Mouse (Mus musculus) CH12.LX (cell line): ENCODE measurements around the gene Aurkc. TPM values are rescaled to one million over a fixed set of nuclear protein-coding genes. Genes with fewer than 3 reads are reported as not detected.
"Not testable (repeated sequence)": the region's sequence is repeated elsewhere in the genome, so short reads cannot be mapped to it uniquely, and the experiment has no call there.

Source experiments
- DNase-seq: peaks from one replicate; pipeline ENCODE4 v3.0.0-alpha.2; 2013; ENCODE audit errors: extremely low read depth
- H3K27ac ChIP-seq: 2 replicates; pipeline ENCODE4 v1.5.1; 2012; ENCODE audit warnings: low read depth, mild to moderate bottlenecking, control low read depth, moderate library complexity; ENCODE audit not compliant: insufficient read depth
- H3K27me3 ChIP-seq: replicated peaks from 2 replicates; pipeline ENCODE3; 2012; ENCODE audit warnings: inconsistent platforms
- H3K36me3 ChIP-seq, 2 experiments: replicated peaks in 1 of 2; 2 replicates each; pipeline versions ENCODE3 to v1.6.1; 2012; ENCODE audit warnings: inconsistent platforms in 1 of 2, low read length in 1 of 2, mild to moderate bottlenecking in 1 of 2, mixed read lengths in 1 of 2, moderate library complexity in 1 of 2; ENCODE audit not compliant: control insufficient read depth in 1 of 2, insufficient read depth in 1 of 2
- H3K4me1 ChIP-seq, 2 experiments: 2 replicates each; pipeline ENCODE4 v1.6.1; 2012; ENCODE audit warnings: inconsistent platforms in 1 of 2, moderate library complexity in 1 of 2; ENCODE audit not compliant: insufficient read depth in 2 of 2, control insufficient read depth in 1 of 2
- H3K4me2 ChIP-seq: 2 replicates; pipeline ENCODE4 v1.6.1; 2012; ENCODE audit warnings: low read depth, mild to moderate bottlenecking, control low read depth; ENCODE audit not compliant: poor library complexity, insufficient read depth, severe bottlenecking
- H3K4me3 ChIP-seq, 3 experiments: fragments of 150-350 bp in 1 of 3; sonication (generic) in 1 of 3; replicated peaks in 1 of 3; 2 replicates each; pipeline versions ENCODE3 to v1.5.1; 2011 to 2012; ENCODE audit warnings: low read depth in 2 of 3, low read length in 2 of 3, mild to moderate bottlenecking in 2 of 3, moderate library complexity in 2 of 3, control low read depth in 1 of 3, improper control_type of control experiment in 1 of 3, inconsistent platforms in 1 of 3, mixed read lengths in 1 of 3; ENCODE audit not compliant: poor library complexity in 1 of 3
- H3K79me2 ChIP-seq: replicated peaks from 2 replicates; pipeline ENCODE4 v1.6.1; 2012; ENCODE audit warnings: mild to moderate bottlenecking, moderate library complexity; ENCODE audit not compliant: control insufficient read depth, poor library complexity, insufficient read depth, severe bottlenecking; ENCODE audit errors: extremely low read depth
- H3K9ac ChIP-seq: 2 replicates; pipeline ENCODE4 v1.6.1; 2012; ENCODE audit warnings: low read depth, mild to moderate bottlenecking, control low read depth, moderate library complexity; ENCODE audit not compliant: insufficient read depth
- H3K9me3 ChIP-seq: replicated peaks from 2 replicates; pipeline ENCODE3; 2012; ENCODE audit warnings: low read length, inconsistent platforms, mixed read lengths
- CTCF ChIP-seq, 2 experiments: IDR thresholded peaks in 1 of 2; conservative IDR thresholded peaks in 1 of 2; 2 replicates each; pipeline ENCODE4 v1.5.1; 2011 to 2012; ENCODE audit warnings: low read depth in 2 of 2, low read length in 2 of 2, improper control_type of control experiment in 1 of 2, inconsistent platforms in 1 of 2, mild to moderate bottlenecking in 1 of 2, moderate library complexity in 1 of 2
- MAFK ChIP-seq: IDR thresholded peaks from 2 replicates; pipeline ENCODE4 v1.6.1; 2011; ENCODE audit warnings: low read length, improper control_type of control experiment; ENCODE audit not compliant: insufficient replicate concordance
- MXI1 ChIP-seq: IDR thresholded peaks from 2 replicates; pipeline ENCODE4 v1.6.1; 2011; ENCODE audit warnings: mild to moderate bottlenecking, low read depth, low read length, improper control_type of control experiment
- MYC ChIP-seq: IDR thresholded peaks from 2 replicates; pipeline ENCODE4 v1.6.1; 2011; ENCODE audit warnings: low read depth, mild to moderate bottlenecking, improper control_type of control experiment, low read length
- NRF1 ChIP-seq: IDR thresholded peaks from 2 replicates; pipeline ENCODE4 v1.6.1; 2014; ENCODE audit warnings: low read depth, mild to moderate bottlenecking, inconsistent platforms, low read length, improper control_type of control experiment, moderate library complexity
- RAD21 ChIP-seq: IDR thresholded peaks from 2 replicates; pipeline ENCODE4 v1.6.1; 2011; ENCODE audit warnings: low read depth, mild to moderate bottlenecking, low read length, improper control_type of control experiment, moderate library complexity
- SMC3 ChIP-seq: IDR thresholded peaks from 2 replicates; pipeline ENCODE4 v1.6.1; 2011; ENCODE audit warnings: low read depth, low read length, improper control_type of control experiment
- UBTF ChIP-seq: IDR thresholded peaks from 2 replicates; pipeline ENCODE4 v1.6.1; 2012; ENCODE audit warnings: low read depth, mild to moderate bottlenecking, inconsistent platforms, low read length, improper control_type of control experiment, moderate library complexity
- USF2 ChIP-seq: conservative IDR thresholded peaks from 2 replicates; pipeline ENCODE4 v1.6.1; 2011; ENCODE audit warnings: low read depth, low read length, improper control_type of control experiment
- ZKSCAN1 ChIP-seq: IDR thresholded peaks from 2 replicates; pipeline ENCODE4 v1.6.1; 2012; ENCODE audit warnings: low read depth, inconsistent platforms, low read length, improper control_type of control experiment, borderline replicate concordance
- ZMIZ1 ChIP-seq: IDR thresholded peaks from 2 replicates; pipeline ENCODE4 v1.6.1; 2012; ENCODE audit warnings: low read depth, mild to moderate bottlenecking, inconsistent platforms, low read length, improper control_type of control experiment
- ZNF384 ChIP-seq: IDR thresholded peaks from 2 replicates; pipeline ENCODE4 v1.6.1; 2012; ENCODE audit warnings: low read depth, low read length, improper control_type of control experiment, inconsistent platforms
- dilution Hi-C: fragments of 300-500 bp; cut with MboI; formaldehyde crosslinking; loops from 2 replicates; pipeline ENCODE4 v1.14.3; 2020; ENCODE audit warnings: low sequenced_read_pairs; ENCODE audit not compliant: extremely low pct_unique_long_range_greater_than_20kb, extremely low pct_ligation_motif_present
- in situ Hi-C: fragments of 300-500 bp; cut with MboI; formaldehyde crosslinking; loops from 3 replicates; pipeline ENCODE4 v1.14.3; 2019; ENCODE audit warnings: low sequenced_read_pairs, low pct_ligation_motif_present, low pct_unique_long_range_greater_than_20kb, mixed read lengths
- polyA plus RNA-seq: library from polyadenylated mRNA; unstranded; fragments of >175 nt; gene quantifications from 2 replicates; pipeline ENCODE4 v1.2.1, GENCODE M21; 2012; ENCODE audit warnings: low read depth; ENCODE audit not compliant: insufficient read length
- total RNA-seq, 2 experiments: library from RNA; depleted of rRNA; stranded (reverse); fragments of 300-350 nt in 1 of 2; fragments of >200 nt in 1 of 2; gene quantifications; 2 replicates each; pipeline ENCODE4 v1.2.3; 2012 to 2014

Gene Aurkc
- total and polyA plus RNA-seq, 3 experiments = 0.21 to 0.50 TPM; not detected in 1

DNA sequence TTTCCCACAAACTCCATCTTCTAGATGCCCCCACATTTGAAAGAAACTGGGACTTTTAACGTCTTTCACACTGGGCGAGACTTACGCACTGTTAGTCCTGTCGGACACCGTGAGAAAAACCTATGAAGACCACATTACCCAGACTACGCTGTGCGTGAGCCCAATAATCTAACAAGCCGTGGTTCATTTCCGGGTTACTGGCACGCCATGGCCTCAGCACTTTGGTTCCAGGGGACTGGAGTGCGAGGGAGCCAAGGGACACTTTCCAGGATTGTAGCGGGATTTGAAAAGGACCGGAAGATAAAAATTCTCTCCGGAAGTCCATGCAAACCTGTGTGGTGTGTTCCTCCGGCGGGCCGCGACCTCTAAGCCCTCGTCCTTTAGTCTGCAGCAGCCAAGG lies 18.2 kb upstream of the Aurkc start:
- peaks cover 39% of the 10 kb centered on the region for H3K9me3 ChIP-seq
- H3K36me3 ChIP-seq = no peaks in the 10 kb centered on the region
- H3K4me1 ChIP-seq = no peaks in the 10 kb centered on the region
- in situ Hi-C loops = no loop called here
- no peaks in the 10 kb centered on the region for H3K27me3 ChIP-seq
- no peak overlapping the region for H3K4me3 ChIP-seq
- dilution Hi-C loops = no loop called here
- no peak overlapping the region for H3K9ac ChIP-seq
- no peaks in the 10 kb centered on the region for H3K79me2 ChIP-seq
- H3K4me2 ChIP-seq = no peak overlapping the region
- no peak for DNase-seq
- TF ChIP-seq NRF1 (no peak), MAFK (no peak), UBTF (no peak), ZMIZ1 (no peak), RAD21 (no peak), USF2 (no peak), MXI1 (no peak), SMC3 (no peak), ZKSCAN1 (no peak), MYC (no peak), ZNF384 (no peak), CTCF (conservative IDR thresholded peaks at IDR 0.05 in 1 of 2, IDR thresholded peaks at IDR 0.05 in 1 of 2; ENCODE audit: low read depth in 2 of 2, low read length in 2 of 2) (no peak)
- H3K27ac ChIP-seq = no peak overlapping the region

GRCm38 (mm10) chr7:6998914-6999313 lies 3.8 kb downstream of the Aurkc start:
- in situ Hi-C loops, H3K27ac ChIP-seq, H3K4me3 ChIP-seq, H3K9ac ChIP-seq, dilution Hi-C loops, H3K4me2 ChIP-seq, H3K36me3 ChIP-seq, H3K27me3 ChIP-seq, H3K79me2 ChIP-seq, DNase-seq, H3K9me3 ChIP-seq, H3K4me1 ChIP-seq: not testable (repeated sequence)

GRCm38 (mm10) chr7:7005441-7005840 lies 10.3 kb downstream of the Aurkc start:
- DNase-seq, H3K36me3 ChIP-seq, H3K27ac ChIP-seq, H3K9me3 ChIP-seq, H3K4me2 ChIP-seq, dilution Hi-C loops, H3K9ac ChIP-seq, H3K4me3 ChIP-seq, H3K79me2 ChIP-seq, in situ Hi-C loops, H3K27me3 ChIP-seq, H3K4me1 ChIP-seq: not testable (repeated sequence)
